Mouse (Mus musculus) sigmoid colon, adult 10 weeks (tissue): ENCODE measurements around the gene Gm14496. TPM values are rescaled to one million over a fixed set of nuclear protein-coding genes. Genes with fewer than 3 reads are reported as not detected.

Experiments used
- polyA plus RNA-seq: library from polyadenylated mRNA; stranded (reverse); fragments of 350-450 nt; fragmentation: Illumina TruSeq; extraction: RNeasy Lipid Tissue Mini Kit (QIAGEN cat#74804); gene quantifications from one replicate; pipeline ENCODE4 v1.2.3, GENCODE M21; 2014; ENCODE audit warnings: low read depth, low replicate concordance

The Gm14496 gene
- polyA plus RNA-seq: not detected

DNA sequence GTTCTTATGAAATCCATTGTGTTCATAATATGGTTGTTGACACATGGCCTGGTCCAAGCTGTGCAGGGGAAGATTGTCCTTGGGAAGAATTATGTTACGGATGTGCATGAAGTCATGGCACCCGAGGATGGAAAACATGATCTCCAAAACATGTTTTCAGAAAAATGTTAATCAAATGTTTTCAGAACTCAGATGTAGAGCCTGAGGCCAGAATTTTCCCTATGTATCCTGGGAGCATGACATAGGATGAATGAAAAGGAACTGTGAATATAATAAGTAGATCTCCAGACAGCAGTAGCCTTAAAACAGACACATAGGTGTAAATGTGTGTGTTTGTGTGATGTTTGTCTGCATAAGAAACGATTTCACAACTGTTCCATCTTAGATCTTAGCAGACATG is at the start of gene Gm14496:
TSS of gene Gm14496 (plus strand) at position 301 of the 400 bp plus-strand sequence.

Other genes with a start within 250 kb of the Gm14496 start
- 1.4 TPM for gene Myt1, start 227.8 kb upstream of the Gm14496 start, polyA plus RNA-seq
- gene Pcmtd2, start 153.3 kb upstream of the Gm14496 start, polyA plus RNA-seq: 200 TPM
- gene Polr3k, start 126.8 kb upstream of the Gm14496 start, polyA plus RNA-seq: 86.3 TPM